Comparison of ENCODE assay signal across 14 mouse cellular contexts in genomic region chr15:37127681-37128080, GRCm38 (mm10).
"Had no signal": no experiment of that assay in that cellular context is flagged by ENCODE, and none has a peak within 500 bp of the region (broad histone marks: within the 10 kb centered on the region; RNA-seq: fewer than 3 reads in every experiment).

No protein-coding gene starts in this region.

- H3K9me3 ChIP-seq: midbrain, embryonic 12.5 days; neural tube, embryonic 13.5 days; stomach, embryonic 15.5 days had no signal

- H3K27ac ChIP-seq: liver, embryonic 14.5 days; midbrain, embryonic 12.5 days; neural tube, embryonic 13.5 days; stomach, embryonic 15.5 days; stomach, postnatal 0 days had no signal

- H3K36me3 ChIP-seq: midbrain, embryonic 12.5 days; neural tube, embryonic 13.5 days; stomach, embryonic 15.5 days had no signal

- H3K9ac ChIP-seq: liver, embryonic 14.5 days; lung, embryonic 14.5 days; midbrain, embryonic 12.5 days; neural tube, embryonic 13.5 days; stomach, embryonic 15.5 days had no signal

- H3K4me1 ChIP-seq: midbrain, embryonic 12.5 days; neural tube, embryonic 13.5 days; stomach, embryonic 15.5 days had no signal

- DNase-seq: lung, adult 18-20 months; lung, embryonic 14.5 days; lung, postnatal 10 days; lung, postnatal 4 days; midbrain, embryonic 14.5 days; right cerebral cortex, postnatal 14 days; thymus, adult 2 months; thymus, postnatal 25 days; thymus, postnatal 4 days had no signal

- H3K4me2 ChIP-seq: lung, embryonic 14.5 days; midbrain, embryonic 12.5 days; neural tube, embryonic 13.5 days; stomach, embryonic 15.5 days had no signal

- H3K27me3 ChIP-seq: midbrain, embryonic 12.5 days; neural tube, embryonic 13.5 days; stomach, embryonic 15.5 days had no signal

- H3K4me3 ChIP-seq: midbrain, embryonic 12.5 days; neural tube, embryonic 13.5 days; stomach, embryonic 15.5 days had no signal
